Mouse (Mus musculus) layer of hippocampus, adult 9-11 months (tissue): ENCODE measurements around the gene Smg6.
"Not testable (repeated sequence)": the region's sequence is repeated elsewhere in the genome, so short reads cannot be mapped to it uniquely, and the experiment has no call there.

Source experiments
- DNase-seq: peaks from one replicate; pipeline ENCODE4 v3.0.0; 2022

Smg6 gene

GRCm38 (mm10) chr11:74996482-74996881 is 70.9 kb downstream of the Smg6 start:
- no peak for DNase-seq

DNA sequence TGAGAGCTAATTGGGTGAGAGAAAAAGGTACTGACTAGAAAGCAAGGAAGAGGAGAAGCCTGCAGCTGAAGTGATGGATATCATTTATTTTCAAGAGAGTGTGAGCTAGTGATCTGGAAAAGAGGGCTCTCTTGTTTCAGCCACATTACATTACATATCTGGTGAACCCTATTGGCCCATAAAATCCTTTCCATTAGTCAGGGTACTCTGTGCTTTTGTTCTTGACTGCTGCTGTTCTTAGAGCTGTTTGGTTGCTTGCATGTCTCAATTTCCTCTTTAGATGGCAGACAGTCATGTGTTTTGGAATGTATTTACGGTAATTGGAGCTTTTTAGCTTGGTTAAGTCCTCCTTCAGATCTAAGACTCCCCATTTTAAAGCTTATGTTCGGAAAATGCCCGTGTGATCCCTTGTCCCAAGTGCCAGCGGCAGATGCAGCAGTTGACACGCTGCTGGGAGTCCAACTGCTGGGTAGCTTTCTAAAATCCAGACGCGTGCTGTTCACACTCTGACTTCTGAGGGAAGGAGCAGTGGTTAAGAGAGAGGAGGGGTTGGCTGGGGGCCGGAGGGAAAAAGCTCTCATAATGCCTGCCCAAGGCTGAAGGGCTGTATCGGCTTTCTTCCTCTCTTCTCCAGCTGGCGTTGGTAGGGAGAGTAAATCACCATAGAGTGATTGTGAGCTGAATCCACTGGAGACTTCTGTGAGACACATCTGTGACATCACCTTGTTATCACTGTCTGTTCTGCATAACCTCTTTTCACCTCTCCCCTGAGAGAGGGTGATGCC is 75.4 kb downstream of the Smg6 start:
- no peak for DNase-seq

- no peak for DNase-seq
Observed at GRCm38 (mm10) chr11:75008270-75008669, 82.6 kb downstream of the Smg6 start.

DNA sequence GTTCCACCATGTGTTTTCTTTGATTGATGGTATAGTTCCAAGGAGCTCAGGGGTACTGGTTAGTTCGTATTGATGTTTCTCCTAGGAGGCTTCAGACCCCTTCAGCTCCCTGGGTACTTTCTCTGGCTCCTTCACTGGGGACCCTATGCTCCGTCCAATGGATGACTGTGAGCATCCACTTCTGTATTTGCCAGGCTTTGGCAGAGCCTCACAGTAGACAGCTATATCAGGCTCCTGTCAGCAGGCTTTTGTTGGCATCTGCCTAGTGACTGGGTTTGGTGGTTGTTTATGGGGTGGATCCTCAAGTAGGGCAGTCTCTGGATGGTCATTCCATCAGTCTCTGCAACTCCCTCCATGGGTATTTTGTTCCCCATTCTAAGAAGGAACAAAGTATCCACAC is 83.9 kb downstream of the Smg6 start:
- not testable (repeated sequence) for DNase-seq

GRCm38 (mm10) chr11:75012997-75013694 is 87.5 kb downstream of the Smg6 start:
- DNase-seq, result peak; percentile 52

DNA sequence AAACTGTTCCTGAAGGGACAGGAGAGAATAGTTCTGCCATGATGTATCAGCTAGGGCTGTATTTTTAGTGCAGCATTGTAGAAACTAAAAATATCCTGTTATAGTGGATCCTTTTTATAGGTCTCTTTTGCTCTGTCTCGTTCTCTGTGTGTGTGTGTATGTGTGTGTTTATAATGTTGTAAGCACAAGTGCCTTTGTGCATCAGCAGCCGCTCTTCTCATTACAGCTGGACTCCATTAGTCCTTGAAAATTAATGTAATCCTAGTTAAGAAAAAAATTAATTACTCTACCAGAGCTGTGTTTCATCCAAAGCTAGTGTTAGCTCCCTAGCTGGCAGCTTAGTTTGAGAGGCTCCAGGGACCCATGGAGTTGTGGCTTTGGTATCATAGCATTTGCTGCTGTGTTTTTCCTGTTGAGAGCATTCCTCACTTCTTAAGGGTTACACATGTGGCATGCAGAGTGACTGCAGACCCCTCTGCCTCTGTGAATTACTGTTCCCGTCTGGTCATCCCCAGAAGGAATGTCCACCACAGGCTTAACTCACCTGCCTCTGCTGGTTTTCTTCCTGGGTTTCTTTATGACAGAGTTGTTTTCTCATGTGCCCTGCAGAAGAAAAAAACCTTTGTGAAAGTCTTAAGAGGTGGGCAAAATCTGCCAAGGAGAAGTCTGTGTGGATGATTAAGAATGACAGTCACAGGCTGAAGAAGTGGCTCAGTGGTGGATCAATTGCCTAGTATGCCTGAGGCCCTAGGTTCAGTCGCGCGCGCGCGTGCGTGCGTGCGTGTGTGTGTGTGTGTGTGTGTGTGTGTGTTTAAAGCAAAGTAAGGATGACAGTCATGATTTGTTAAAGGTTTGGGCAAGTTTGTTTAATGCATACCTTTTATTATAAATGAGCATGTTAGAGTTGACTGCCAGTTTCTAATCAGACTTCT is 88.4 kb downstream of the Smg6 start:
- no peak for DNase-seq

DNA sequence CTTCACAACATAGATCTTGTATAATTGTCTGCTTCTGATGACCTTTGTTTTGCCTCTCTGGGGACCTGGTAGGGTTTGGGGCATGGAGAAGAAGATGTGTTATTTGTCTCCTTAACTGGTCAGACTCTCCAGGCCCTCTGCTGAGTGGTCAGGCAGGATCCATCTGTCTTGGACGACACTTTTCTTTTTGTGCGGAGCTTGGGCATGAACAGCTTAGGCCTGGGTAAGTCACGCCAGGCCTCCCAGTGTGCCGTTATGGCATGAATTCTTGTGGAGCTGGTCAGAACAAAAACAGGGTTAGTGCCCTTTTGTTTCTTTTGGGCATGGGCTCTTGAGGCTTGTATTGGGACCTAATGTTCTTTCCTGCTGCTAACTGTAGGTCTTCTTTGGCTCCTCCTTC is 89.2 kb downstream of the Smg6 start:
- no peak for DNase-seq

GRCm38 (mm10) chr11:75015453-75015871 is 89.8 kb downstream of the Smg6 start:
- DNase-seq, result peak; percentile 35

DNA sequence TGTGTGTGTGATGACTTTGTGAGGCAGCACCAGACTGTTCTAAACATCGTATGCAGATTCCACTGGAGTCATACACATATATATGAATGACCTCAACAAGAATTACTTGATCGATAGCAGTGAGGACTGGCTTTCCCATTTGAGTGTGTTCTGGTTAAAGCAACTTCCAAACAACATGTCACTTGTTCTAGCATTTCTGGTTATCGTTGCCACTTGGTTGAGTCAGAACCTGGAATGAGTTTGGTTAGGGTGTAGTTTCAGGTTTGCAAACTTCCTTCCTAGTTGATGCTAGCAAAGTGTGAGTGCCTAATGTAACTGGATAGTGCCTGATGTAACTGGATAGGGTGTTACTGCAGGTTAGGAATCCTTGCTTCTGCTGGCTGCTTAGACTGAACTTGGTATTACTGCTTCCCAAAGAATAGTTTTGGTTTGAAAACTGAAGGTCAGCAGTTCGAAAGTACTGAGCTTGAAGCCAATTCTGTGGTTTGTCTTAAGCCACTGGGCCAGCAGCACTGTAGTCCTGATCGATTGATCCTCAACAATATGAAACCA is 90.8 kb downstream of the Smg6 start:
- no peak for DNase-seq

DNA sequence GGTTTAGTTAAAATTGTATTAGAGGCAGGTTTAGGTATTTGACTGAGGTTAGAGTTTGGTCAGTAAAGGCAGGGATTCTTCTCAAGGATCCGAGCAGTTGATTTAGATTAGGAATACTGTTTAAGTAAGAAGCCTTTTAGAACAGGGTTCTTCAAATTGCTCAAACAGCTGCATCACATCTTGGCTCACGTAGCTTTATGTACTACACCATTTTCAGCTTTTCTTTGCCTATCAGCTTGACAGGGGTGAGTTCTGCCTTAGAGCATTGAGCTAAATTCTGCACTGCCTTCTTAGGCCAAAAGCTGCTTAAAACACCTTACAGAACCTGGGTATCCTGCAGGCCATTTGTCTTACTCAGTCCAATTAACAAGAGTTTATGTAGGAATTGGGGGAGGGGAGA is 92.2 kb downstream of the Smg6 start:
- no peak for DNase-seq

DNA sequence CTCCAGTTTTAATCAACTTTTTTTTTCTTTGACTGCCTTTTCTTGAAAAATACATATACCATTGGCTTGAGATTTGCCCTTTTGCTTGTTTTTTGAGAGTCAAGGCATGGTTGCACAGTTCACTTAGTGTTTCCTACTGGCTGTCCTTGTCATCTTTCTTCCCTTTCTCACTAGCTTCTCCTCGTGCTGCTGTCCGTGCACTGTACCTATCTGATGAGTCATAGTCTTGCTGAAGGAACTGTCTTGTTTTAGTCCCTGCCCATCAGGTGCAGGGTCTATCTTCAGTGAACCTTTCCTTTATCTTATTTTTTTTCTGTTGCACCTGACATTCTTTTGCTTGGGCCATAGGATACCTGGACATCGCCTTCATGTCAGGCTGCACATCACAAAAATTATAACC is 101.4 kb downstream of the Smg6 start:
- DNase-seq, result no peak

DNA sequence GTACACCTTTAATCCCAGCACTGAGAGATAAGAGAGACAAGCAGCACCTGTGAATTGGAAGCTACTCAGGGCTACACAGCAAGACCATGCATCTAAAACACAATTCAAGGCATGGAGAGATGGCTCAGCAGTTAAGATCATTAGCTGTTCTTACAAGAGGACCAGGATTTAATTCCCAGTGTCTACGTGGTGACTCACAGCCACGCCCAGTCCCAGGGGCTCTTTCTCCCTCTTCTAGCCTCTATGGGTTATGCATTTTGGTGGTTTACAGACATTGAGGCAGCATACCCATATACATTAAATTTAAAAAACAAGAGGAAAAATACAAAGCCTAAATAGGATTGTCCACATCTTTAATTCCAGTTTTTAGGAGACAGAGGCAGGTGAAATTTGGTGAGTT is 102.0 kb downstream of the Smg6 start:
- DNase-seq, result no peak

- no peak for DNase-seq
Observed at GRCm38 (mm10) chr11:75031251-75031650, 105.6 kb downstream of the Smg6 start.

DNA sequence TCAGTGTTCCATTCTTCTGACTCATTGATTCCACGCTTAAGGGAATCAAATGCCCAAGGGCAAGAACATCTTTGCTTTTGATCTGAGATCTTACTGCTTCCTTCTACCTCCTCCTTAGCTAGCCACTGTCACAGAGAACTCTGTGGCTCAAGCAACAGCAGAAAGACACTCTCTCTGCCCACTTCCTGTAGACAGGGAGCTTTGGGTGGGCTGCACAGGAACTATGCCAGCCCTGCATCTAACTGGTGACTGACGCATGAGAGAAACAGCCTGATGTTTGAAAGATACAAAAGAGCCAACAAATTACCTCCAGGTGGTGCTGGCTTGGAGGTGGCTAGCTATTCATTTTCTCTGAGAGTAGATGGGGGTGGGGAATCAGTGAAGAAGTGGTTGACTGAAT is 107.3 kb downstream of the Smg6 start:
- no peak for DNase-seq

- DNase-seq, result no peak
Observed at GRCm38 (mm10) chr11:75033581-75034067, 108.0 kb downstream of the Smg6 start.

DNA sequence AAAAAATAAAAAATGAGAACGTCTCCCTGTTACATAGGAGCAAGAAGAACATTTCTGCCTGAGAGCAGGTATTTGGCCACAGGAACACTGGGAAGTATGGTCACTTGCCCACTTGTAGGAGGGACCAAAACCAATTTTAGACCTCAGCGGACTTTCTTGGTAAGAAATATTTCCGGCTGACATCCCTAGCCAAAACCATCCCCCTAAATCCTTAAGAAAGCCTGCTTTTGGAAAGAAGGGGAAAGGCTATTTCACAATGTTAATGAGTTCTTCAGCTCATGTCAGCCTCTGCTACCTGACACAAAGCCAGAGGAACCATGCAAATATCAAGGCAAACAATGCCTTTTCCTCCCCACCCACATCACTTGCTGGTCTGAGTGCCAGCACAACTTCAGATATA is 108.5 kb downstream of the Smg6 start:
- DNase-seq, result no peak

GRCm38 (mm10) chr11:75044333-75044732 is 118.7 kb downstream of the Smg6 start:
- no peak for DNase-seq

GRCm38 (mm10) chr11:75045822-75046221 is 120.2 kb downstream of the Smg6 start:
- DNase-seq, result no peak

DNA sequence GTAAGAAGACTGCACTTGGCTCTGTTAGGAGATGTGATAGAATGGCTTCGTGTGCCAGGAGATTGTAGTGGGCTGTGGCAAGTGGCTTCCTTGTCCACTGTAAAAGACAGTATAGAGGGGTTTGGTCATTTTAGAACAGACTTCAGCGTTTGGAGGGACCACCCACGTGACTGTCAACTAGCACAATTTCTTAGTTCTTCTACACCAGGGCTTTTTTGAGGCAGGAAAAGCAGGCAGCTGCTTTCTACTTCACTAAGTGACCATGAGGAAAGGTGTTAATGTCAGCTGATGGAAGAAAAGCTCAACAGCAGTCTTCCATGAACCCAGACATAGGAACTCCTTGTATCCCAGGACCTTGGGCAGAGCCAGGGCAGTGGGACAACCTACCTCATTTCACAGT is 121.0 kb downstream of the Smg6 start:
- DNase-seq, result no peak

- DNase-seq, result peak; percentile 63
Observed at GRCm38 (mm10) chr11:75047066-75047465, 121.4 kb downstream of the Smg6 start.

- DNase-seq, result no peak
Observed at GRCm38 (mm10) chr11:75047736-75048407, 122.2 kb downstream of the Smg6 start.

DNA sequence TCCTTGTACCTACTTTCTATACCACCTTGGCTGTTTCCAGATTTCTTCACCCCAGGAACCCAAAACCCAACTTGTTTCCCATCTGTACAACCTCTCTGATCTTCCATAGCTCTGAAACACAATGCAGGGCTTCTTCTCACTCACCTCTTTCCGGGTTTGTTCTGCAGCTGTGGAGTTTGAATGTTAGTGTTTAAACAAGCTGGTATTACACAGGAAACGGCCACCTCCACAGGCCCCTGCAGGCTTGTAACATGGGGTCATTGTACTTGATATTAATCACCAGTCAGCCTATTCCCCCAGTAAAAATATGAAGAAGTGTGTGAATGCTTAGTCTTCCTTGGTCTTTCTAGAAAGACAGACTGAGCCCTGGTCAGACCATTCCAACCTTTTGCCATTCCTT is 123.5 kb downstream of the Smg6 start:
- no peak for DNase-seq
